Mouse (Mus musculus): ENCODE data around the gene Rtf1.
"Not testable (repeated sequence)": the region's sequence is repeated elsewhere in the genome, so short reads cannot be mapped to it uniquely, and the experiment has no call there.

Rtf1 gene

GRCm38 (mm10) chr2:119674525-119675214 lies at the start of gene Rtf1:
TSS of gene Rtf1 (plus strand) at chr2:119675068.
- peak; percentile 52 for DNase-seq (ENCODE audit: low read depth, low spot score)

GRCm38 (mm10) chr2:119636781-119637180 lies 38.1 kb upstream of the Rtf1 start:
- DNase-seq (ENCODE audit: low read depth, low spot score) = no peak

- no peak for DNase-seq (ENCODE audit: low read depth, low spot score)
Measured at GRCm38 (mm10) chr2:119641214-119641912, 33.5 kb upstream of the Rtf1 start.

GRCm38 (mm10) chr2:119644254-119644653 lies 30.6 kb upstream of the Rtf1 start:
- no peak for DNase-seq (ENCODE audit: low read depth, low spot score)

DNA sequence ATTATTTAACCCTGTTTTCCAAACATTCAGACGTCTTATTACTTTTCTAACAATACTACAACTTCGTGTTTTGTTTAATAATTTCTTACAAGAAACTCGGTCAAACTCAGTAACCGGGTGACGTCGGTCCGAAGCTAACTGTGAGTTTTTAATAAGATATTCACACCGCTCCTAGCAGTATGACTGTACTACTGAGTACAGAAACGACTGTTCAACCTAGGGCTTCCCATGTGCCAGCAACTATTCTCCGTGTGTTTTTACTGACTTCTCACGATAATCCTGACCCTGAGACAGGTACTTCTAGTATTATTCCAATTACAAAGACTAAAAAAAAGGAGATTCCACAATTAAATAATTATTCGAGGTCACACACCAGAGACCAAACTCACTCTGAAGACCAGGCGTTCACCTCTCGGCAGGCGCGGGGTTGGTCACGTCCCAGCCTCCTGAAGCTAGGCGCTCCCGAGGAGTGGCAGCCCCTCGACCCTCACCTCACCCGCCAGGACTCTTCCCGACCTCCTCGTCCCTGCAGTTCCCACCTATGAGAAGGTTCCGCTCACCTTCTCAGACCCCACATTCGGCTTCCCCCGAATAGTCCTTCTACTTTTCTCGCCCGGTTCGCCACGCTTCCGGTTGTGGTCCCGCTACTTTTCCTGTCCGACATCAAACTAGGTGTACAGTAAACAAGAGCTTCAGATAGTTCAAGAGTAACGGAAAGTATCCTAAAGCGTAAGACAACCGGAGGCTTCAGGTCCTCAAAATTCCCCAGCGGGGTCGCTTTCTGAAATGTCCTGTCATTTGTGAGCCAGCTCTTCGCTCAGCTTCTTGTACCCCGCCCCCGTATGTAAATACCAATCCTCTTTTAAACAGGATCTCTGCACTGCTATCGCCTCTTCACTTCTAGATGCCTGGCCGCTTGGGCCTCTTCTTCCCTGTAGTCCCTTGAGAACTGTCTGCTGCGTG lies 12.4 kb upstream of the Rtf1 start, which contains the start of gene Ndufaf1:
Ndufaf1 (minus strand) TSS at position 608 of the 963 bp plus-strand sequence.
- peak; percentile 82 for DNase-seq (ENCODE audit: low read depth, low spot score)

GRCm38 (mm10) chr2:119665744-119666143 lies 9.1 kb upstream of the Rtf1 start:
- DNase-seq (ENCODE audit: low read depth, low spot score) = not testable (repeated sequence)

DNA sequence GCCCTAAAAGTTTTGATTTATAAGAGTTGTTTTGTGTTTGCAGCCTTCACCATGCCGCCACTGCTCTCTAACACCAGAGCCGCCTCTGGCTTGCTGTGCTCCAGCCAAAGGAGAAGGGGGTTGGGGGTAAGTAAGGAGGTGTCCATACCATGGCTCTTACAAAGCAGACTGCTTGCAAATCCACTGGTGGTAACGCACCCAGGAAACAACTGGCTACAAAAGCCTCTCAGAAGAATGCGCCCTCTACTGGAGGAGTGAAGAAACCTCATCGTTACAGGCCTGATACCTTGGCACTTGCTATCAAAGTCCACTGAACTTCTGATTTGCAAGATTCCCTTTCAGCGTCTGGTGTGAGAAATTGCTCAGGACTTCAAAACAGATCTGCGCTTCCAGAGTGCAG lies 5.9 kb upstream of the Rtf1 start:
- DNase-seq (ENCODE audit: low read depth, low spot score) = no peak

DNA sequence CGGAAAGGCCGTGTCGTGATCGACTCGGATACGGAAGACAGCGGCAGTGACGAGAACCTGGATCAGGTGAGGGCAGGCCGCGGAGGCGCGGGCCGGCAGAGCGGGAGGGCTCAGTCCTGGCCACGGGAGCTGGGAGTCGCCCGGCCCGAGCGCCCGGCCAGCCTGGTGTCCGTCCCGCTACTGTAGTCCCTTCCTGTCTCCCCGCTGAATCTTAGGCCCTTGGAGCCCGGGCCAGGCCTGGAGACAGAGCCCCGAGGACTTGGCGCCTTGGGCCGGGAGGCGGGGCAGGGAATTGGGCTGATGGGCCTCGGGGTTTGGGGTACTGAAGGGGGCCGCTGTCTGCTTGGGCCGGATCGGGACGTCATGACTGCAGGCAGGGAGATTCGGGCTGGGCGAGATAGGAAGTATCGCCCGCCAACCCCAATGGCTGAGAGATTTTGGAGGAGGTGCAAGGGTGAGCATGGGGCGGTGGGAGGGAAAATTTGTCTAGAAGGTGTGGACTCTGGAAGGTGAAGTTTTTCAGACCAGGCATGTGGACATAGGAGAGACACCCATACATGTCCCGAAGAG lies 432 bp downstream of the Rtf1 start:
- no peak for DNase-seq (ENCODE audit: low read depth, low spot score)

DNA sequence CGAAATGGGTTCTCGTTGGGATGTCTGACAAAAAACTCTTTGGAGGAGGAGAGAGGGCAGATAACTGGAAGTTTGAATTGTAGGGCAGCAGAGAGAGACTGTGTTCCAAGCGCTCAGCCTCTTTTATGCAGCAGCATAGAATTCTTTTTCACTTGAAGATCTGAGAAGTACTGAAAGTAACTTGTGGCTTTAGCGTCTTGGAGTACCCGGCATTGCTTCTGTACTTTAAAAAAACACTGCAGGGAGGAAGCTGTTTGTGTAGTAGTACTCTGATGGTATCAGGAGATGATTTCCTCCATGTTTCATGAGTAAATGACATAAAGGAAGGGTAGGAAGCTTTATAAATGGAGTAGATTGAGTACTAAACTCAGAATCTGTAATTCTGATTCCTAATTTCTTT lies 963 bp downstream of the Rtf1 start:
- no peak for DNase-seq (ENCODE audit: low read depth, low spot score)

DNA sequence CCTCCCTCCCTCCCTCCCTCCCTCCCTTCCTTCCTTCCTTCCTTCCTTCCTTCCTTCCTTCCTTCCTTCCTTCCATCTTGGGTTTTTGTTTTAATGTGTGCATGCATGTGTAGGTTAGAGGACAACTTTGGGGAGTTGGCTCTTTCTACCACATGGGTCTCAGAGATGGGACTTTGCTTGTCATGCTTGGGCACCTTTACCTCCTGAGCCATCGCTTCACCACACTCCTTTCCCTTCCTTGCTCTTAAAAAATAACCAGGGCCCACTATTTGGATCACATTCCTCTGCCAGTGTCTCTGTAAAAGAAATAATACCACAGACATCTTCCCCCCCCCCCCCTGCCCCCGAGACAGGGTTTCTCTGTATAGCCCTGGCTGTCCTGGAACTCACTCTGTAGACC lies 8.8 kb downstream of the Rtf1 start:
- no peak for DNase-seq (ENCODE audit: low read depth, low spot score)

GRCm38 (mm10) chr2:119692003-119692701 lies 17.3 kb downstream of the Rtf1 start:
- DNase-seq (ENCODE audit: low read depth, low spot score) = no peak

DNA sequence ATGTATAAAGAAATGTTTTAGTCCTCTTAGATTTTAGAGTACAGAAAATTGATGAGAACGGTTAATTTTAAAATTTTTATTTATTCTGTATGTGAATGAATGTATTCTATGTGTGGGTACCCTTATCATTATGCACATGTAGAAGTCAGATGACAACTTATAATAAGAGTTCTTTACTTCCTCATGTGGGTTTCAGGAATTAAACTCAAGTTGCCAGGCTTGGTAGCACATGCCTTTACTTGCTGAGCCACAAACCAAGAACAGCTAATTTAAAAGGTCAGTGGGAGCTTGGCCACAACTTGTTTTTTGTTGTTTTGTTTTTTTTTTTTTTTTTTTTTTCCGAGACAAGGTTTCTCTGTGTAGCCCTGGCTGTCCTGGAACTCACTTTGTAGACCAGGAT lies 20.0 kb downstream of the Rtf1 start:
- DNase-seq (ENCODE audit: low read depth, low spot score) = no peak

DNA sequence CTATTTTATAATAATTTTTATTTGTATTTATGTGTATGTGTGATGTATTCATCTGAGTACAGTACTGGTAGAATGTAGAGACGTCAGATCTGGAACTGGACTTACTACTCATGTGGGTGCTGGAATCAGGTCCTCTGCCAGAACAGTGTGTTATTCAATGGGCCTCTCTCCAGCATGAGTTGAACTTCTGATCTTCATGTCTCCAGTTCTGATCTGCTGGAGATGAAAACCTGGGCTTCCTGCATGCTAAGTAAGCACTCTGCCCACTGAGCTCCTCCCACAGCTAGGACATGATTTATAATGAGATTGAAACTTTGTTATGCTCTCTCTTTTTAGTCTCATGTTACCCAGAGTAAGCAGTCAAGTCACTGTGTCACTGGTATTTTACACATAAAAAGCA lies 21.2 kb downstream of the Rtf1 start:
- no peak for DNase-seq (ENCODE audit: low read depth, low spot score)

DNA sequence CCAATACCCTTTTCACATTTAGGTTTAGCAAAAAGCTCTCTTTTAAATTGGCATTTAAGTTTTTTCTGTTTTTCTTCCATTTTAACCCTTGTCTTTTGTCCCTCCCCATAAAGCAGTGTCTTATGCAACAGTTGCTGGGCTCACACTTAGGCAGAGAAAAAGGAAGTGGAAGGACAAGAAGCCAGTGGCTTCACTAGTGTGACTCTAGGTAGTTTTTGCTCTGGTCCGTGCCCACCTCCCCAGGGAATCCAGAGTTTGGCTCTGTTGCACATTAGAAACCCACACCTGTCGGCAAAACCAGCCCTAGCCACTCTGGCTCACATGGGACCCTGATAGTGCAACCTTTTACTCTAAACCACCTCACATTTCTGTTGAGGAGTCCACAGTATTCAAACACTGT lies 23.6 kb downstream of the Rtf1 start:
- DNase-seq (ENCODE audit: low read depth, low spot score) = no peak

- peak; percentile 28 for DNase-seq (ENCODE audit: low read depth, low spot score)
Measured at GRCm38 (mm10) chr2:119699962-119700361, 25.1 kb downstream of the Rtf1 start.

DNA sequence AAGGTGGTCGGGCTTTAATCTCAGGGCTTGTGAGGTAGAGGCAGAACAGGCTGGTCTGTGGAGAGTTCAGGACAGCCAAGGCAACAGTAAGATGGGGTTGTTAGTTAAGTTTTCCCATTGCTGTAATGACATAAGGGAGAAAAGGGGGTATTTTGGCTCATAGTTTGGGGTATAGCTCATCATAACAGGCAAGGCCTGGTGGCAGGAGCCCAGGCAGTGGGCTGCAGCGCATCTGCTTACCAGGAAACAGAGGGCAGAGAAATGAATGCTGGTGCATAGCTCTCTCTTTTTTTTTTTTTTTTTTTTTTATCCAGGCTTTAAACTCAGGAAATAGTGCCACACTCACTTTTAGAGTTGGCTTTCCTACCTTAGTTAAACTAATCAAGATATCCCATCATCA lies 28.3 kb downstream of the Rtf1 start:
- no peak for DNase-seq (ENCODE audit: low read depth, low spot score)

DNA sequence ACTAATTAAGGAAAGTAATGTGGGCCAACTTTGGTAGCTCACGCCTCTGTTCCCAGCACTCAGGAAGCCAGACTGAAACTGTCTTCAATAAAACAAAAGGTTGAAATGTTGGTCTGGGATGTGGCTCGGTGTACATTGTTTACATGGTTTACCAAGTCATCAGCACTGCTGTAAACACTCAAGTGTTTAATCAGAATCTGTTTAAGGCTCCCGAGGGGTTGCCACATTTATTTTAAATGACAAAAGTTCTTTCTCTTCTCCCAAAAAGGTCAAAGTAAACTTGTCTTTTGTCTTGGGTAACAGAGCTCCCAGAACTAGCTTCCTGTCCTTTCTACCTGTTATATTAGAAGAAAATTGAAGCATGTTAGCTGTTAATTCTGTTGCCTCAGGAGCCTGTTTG lies 32.8 kb downstream of the Rtf1 start:
- no peak for DNase-seq (ENCODE audit: low read depth, low spot score)

- no peak for DNase-seq (ENCODE audit: low read depth, low spot score)
Measured at GRCm38 (mm10) chr2:119710011-119710410, 35.1 kb downstream of the Rtf1 start.

DNA sequence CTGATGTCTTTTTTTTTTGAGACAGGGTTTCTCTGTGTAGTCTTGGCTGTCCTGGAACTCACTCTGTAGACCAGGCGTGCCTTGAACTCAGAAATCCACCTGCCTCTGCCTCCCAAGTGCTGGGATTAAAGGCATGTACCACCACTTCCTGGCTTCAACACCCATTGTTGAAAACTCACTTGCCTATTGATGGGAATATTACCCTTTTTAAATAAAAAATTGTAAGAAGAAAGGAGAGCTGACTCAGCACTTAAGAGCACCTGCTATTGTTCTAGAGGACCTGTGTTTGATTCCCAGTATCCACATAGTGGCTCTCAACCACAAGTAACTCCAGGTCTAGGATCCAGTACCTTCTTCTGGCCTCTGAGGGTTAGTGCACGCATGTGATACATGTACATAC lies 41.0 kb downstream of the Rtf1 start:
- DNase-seq (ENCODE audit: low read depth, low spot score) = not testable (repeated sequence)

GRCm38 (mm10) chr2:119721070-119721469 lies 46.2 kb downstream of the Rtf1 start:
- DNase-seq (ENCODE audit: low read depth, low spot score) = no peak

DNA sequence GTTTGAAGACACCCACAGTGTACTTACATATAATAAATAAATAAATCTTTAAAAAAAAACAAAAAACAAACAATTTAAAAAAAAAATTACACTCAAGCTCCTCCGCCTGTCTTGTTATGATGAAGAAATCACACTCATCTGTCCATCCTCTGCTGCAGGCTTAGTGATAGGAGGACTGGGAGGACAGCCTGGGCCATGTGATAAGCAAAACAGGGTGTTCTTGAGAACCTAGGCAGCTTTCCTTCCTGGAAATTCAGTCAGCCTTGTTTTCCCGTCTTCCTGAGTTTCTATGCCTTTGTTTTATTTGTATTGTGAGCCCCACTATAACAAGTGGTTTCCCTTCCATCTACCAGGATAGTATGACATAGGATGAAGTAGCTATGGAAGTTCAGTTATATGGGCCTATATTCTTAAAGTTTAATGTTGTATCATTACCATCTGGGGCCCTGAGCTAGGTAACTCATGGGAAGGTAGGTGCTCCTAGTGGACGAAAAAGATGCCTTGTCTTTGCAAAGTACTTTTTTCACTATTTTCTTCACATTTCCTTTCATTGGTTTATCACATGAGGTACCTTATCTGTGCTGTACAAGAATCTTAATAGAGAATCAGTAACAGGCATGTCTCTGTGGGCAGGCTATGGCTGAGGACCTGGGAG lies 53.0 kb downstream of the Rtf1 start:
- no peak for DNase-seq (ENCODE audit: low read depth, low spot score)
